Mouse (Mus musculus) forebrain, embryonic 16.5 days (tissue): Measurements from ENCODE around the gene Trpm1. TPM values are rescaled to one million over a fixed set of nuclear protein-coding genes. Genes with fewer than 3 reads are reported as not detected.
A peak's percentile ranks its signal among the peaks of the same experiment; 100 is the strongest.

Experiments
- ATAC-seq: fragments of 200-750 bp; cut with Nextera tagmentation; 2 replicates; pipeline ENCODE4 v1.8.0; 2017; ENCODE audit warnings: mild to moderate bottlenecking, moderate library complexity
- H3K27ac ChIP-seq: fragments of 300-500 bp; sonication (generic); 2 replicates; pipeline ENCODE4 v1.5.1; 2014; ENCODE audit warnings: low read length, control low read depth
- H3K27me3 ChIP-seq: fragments of 300-500 bp; sonication (generic); replicated peaks from 2 replicates; pipeline ENCODE4 v1.6.1; 2014; ENCODE audit warnings: low read length; ENCODE audit not compliant: control insufficient read depth, insufficient read depth
- H3K36me3 ChIP-seq: fragments of 300-500 bp; sonication (generic); 2 replicates; pipeline ENCODE4 v1.6.1; 2014; ENCODE audit not compliant: control insufficient read depth, insufficient read depth
- H3K4me1 ChIP-seq: fragments of 300-500 bp; sonication (generic); replicated peaks from 2 replicates; pipeline ENCODE4 v1.6.1; 2014; ENCODE audit warnings: low read length; ENCODE audit not compliant: control insufficient read depth, insufficient read depth
- H3K4me2 ChIP-seq: fragments of 300-500 bp; sonication (generic); 2 replicates; pipeline ENCODE4 v1.6.1; 2014; ENCODE audit warnings: mild to moderate bottlenecking, low read length, control low read depth
- H3K4me3 ChIP-seq: fragments of 300-500 bp; sonication (generic); replicated peaks from 2 replicates; pipeline ENCODE4 v1.5.1; 2014; ENCODE audit warnings: mild to moderate bottlenecking, low read length, control low read depth
- H3K9ac ChIP-seq: fragments of 300-500 bp; sonication (generic); replicated peaks from 2 replicates; pipeline ENCODE4 v1.6.1; 2014; ENCODE audit warnings: low read depth, low read length, control low read depth
- H3K9me3 ChIP-seq: fragments of 300-500 bp; sonication (generic); 2 replicates; pipeline ENCODE4 v1.6.1; 2016; ENCODE audit warnings: low read length; ENCODE audit not compliant: control insufficient read depth
- WGBS: fragments of 180-500 bp; shearing (Covaris S2); extraction: QIAGEN DNeasy Blood & Tissue Kit; methylation state at CpG from one replicate; pipeline ENCODE4 v1.1.7; 2014; 5-methylcytosine and 5-hydroxymethylcytosine counted together
- polyA plus RNA-seq: library from polyadenylated mRNA; unstranded; fragments of >200 nt; fragmentation: Nextera tagmentation; extraction: Ambion mirVana; gene quantifications from 2 replicates; pipeline ENCODE4 v1.2.1, GENCODE M21; 2015

The Trpm1 gene
- polyA plus RNA-seq, 1 experiment from 2014 or later = 0.08 TPM

- Histone ChIP-seq H3K4me1 (no peaks in the 10 kb centered on the region; the same call in 1 of the 2 replicates), H3K4me2 (no peak overlapping the region), H3K27ac (no peak overlapping the region), H3K9ac (no peak overlapping the region), H3K4me3 (no peak overlapping the region), H3K27me3 (no peaks in the 10 kb centered on the region), H3K9me3 (no peaks in the 10 kb centered on the region), H3K36me3 (no peaks in the 10 kb centered on the region)
- WGBS = 77% methylated on average over 7 of the region's 7 CpGs
- ATAC-seq = no peak
Observed at GRCm38 (mm10) chr7:64161990-64162389, 8.4 kb downstream of the Trpm1 start.

DNA sequence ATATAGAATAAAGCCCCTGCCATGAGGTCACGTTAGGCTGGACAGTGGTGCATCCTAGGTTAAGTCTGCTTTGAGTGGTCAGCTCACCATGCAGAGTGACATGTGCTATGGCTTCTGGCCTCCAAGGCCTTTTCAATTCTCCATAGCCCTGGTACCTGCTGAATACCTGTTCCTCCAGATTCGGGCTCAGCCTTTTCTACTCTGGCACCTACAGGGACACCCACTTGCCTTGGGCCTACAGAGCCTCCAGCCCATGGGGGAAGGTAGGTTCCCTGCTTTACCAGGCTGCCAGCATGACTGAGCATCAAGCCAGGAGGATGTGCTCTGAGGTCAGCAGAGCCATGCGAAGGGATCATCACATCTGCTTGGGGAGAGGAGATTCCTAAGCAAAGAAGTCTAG, 9.5 kb downstream of the Trpm1 start:
- H3K9ac ChIP-seq = no peak overlapping the region
- H3K9me3 ChIP-seq = no peaks in the 10 kb centered on the region
- no peak overlapping the region for H3K4me2 ChIP-seq
- 84% methylated on average over 3 of the region's 3 CpGs for WGBS
- no peak overlapping the region for H3K4me3 ChIP-seq
- no peaks in the 10 kb centered on the region for H3K27me3 ChIP-seq
- H3K4me1 ChIP-seq = no peaks in the 10 kb centered on the region; the same call in 1 of the 2 replicates
- H3K27ac ChIP-seq = no peak overlapping the region
- no peak for ATAC-seq
- H3K36me3 ChIP-seq = no peaks in the 10 kb centered on the region

DNA sequence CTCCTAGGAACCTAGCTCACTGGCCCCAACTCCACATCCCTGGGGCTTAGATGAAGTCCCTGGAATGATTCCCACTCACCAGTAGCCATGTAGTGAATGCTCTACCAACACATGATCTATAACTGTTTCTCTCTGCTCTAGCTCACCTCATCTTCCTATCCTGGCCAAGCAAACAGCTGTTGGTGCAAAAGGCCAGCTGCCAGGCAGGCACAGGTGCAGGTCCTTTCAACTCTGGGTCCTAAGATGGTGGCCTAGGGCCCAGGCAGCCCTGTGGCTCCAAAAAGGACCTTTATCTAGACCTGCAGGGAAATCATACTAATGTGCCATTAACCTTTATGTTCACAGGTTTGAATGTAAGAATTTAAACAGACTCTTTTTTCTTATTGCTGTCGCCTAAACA, 10.3 kb downstream of the Trpm1 start:
- ATAC-seq = no peak

GRCm38 (mm10) chr7:64164997-64165396, 11.4 kb downstream of the Trpm1 start:
- H3K9ac ChIP-seq = no peak overlapping the region
- H3K36me3 ChIP-seq = no peaks in the 10 kb centered on the region
- H3K27me3 ChIP-seq = no peaks in the 10 kb centered on the region
- H3K4me1 ChIP-seq = no peaks in the 10 kb centered on the region; the same call in 1 of the 2 replicates
- H3K27ac ChIP-seq = no peak overlapping the region
- peak; percentile 67 for ATAC-seq
- no peak overlapping the region for H3K4me3 ChIP-seq
- 60% methylated on average over 3 of the region's 3 CpGs for WGBS
- no peak overlapping the region for H3K4me2 ChIP-seq
- H3K9me3 ChIP-seq = no peaks in the 10 kb centered on the region

More for the DNA sequence above, 10.3 kb downstream of the Trpm1 start:
- Histone ChIP-seq H3K36me3 (no peaks in the 10 kb centered on the region), H3K4me1 (no peaks in the 10 kb centered on the region; the same call in 1 of the 2 replicates), H3K4me2 (no peak overlapping the region), H3K4me3 (no peak overlapping the region), H3K27me3 (no peaks in the 10 kb centered on the region), H3K9ac (no peak overlapping the region), H3K9me3 (no peaks in the 10 kb centered on the region), H3K27ac (no peak overlapping the region)
- WGBS = 89% methylated on average over 1 of the region's 1 CpGs

GRCm38 (mm10) chr7:64166025-64166424, 12.4 kb downstream of the Trpm1 start:
- 74% methylated on average over 3 of the region's 3 CpGs for WGBS
- Histone ChIP-seq H3K4me2 (no peak overlapping the region), H3K36me3 (no peaks in the 10 kb centered on the region), H3K27ac (no peak overlapping the region), H3K27me3 (no peaks in the 10 kb centered on the region), H3K4me1 (no peaks in the 10 kb centered on the region; the same call in 1 of the 2 replicates), H3K9me3 (no peaks in the 10 kb centered on the region), H3K9ac (no peak overlapping the region), H3K4me3 (no peak overlapping the region)
- ATAC-seq = no peak

GRCm38 (mm10) chr7:64166724-64167123, 13.1 kb downstream of the Trpm1 start:
- Histone ChIP-seq H3K36me3 (no peaks in the 10 kb centered on the region), H3K4me2 (no peak overlapping the region), H3K27ac (no peak overlapping the region), H3K9me3 (no peaks in the 10 kb centered on the region), H3K4me1 (no peaks in the 10 kb centered on the region; the same call in 1 of the 2 replicates), H3K9ac (no peak overlapping the region), H3K4me3 (no peak overlapping the region), H3K27me3 (no peaks in the 10 kb centered on the region)
- no peak for ATAC-seq

DNA sequence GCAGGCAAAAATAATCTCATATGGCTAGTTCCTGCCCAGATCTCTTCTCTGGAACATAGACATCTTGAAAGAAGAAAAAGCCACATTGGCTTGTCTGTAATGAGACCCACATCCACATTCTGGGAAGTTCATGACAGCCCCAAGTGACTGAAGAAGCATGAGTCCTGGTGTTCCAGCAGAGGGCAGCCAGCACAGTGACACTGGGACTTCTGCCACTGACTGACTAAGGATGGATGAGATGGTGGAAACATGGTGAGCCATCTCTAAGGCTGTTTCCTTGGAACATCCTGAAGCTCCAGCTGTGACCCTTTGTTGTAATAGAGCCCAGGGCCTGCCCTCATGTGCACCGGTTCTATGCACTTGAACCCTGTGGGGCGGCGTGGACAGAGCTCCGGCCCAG, 25.7 kb downstream of the Trpm1 start:
- no peaks in the 10 kb centered on the region for H3K27me3 ChIP-seq
- no peak for ATAC-seq
- 89% methylated on average over 4 of the region's 4 CpGs for WGBS

GRCm38 (mm10) chr7:64185203-64185931, 31.7 kb downstream of the Trpm1 start:
- no peaks in the 10 kb centered on the region for H3K27me3 ChIP-seq

More for the DNA sequence above, 25.7 kb downstream of the Trpm1 start:
- Histone ChIP-seq H3K9ac (no peak overlapping the region), H3K4me3 (no peak overlapping the region), H3K4me2 (no peak overlapping the region), H3K36me3 (no peaks in the 10 kb centered on the region), H3K27ac (no peak overlapping the region), H3K9me3 (no peaks in the 10 kb centered on the region), H3K4me1 (no peaks in the 10 kb centered on the region)

DNA sequence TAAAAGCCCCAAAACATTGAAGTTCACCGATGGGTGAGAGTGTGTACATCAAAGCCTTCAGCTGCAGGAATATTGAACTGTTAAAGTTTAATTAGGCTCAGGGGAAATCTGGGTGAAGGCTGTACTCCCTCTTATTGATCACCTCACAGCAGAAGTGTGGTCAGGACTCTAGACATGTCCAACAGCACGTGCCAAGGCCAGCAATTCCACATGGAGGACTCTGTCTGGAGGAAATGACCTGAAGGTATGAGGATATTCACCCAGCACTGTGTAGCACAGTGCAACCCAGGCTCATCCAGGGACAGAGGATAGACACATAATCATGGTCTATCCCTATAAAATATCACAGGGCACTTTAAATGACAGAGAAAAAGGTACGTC, 32.3 kb downstream of the Trpm1 start:
- ATAC-seq = no peak
- no peak overlapping the region for H3K27ac ChIP-seq
- H3K9me3 ChIP-seq = no peaks in the 10 kb centered on the region
- no peak overlapping the region for H3K9ac ChIP-seq
- peaks cover 6% of the 10 kb centered on the region for H3K4me1 ChIP-seq
- WGBS = 86% methylated on average over 3 of the region's 3 CpGs
- no peaks in the 10 kb centered on the region for H3K27me3 ChIP-seq
- H3K36me3 ChIP-seq = no peaks in the 10 kb centered on the region
- no peak overlapping the region for H3K4me2 ChIP-seq
- no peak overlapping the region for H3K4me3 ChIP-seq

More at GRCm38 (mm10) chr7:64185203-64185931, 31.7 kb downstream of the Trpm1 start:
- WGBS = 28% methylated on average over 10 of the region's 10 CpGs
- no peak overlapping the region for H3K9ac ChIP-seq
- peak; percentile 73 for ATAC-seq
- H3K27ac ChIP-seq = no peak overlapping the region
- H3K4me2 ChIP-seq = no peak overlapping the region
- no peaks in the 10 kb centered on the region for H3K9me3 ChIP-seq
- peaks cover 6% of the 10 kb centered on the region for H3K4me1 ChIP-seq
- H3K4me3 ChIP-seq = no peak overlapping the region
- H3K36me3 ChIP-seq = no peaks in the 10 kb centered on the region
